Mouse (Mus musculus): ENCODE results near the gene Myo18a.

Gene Myo18a

DNA sequence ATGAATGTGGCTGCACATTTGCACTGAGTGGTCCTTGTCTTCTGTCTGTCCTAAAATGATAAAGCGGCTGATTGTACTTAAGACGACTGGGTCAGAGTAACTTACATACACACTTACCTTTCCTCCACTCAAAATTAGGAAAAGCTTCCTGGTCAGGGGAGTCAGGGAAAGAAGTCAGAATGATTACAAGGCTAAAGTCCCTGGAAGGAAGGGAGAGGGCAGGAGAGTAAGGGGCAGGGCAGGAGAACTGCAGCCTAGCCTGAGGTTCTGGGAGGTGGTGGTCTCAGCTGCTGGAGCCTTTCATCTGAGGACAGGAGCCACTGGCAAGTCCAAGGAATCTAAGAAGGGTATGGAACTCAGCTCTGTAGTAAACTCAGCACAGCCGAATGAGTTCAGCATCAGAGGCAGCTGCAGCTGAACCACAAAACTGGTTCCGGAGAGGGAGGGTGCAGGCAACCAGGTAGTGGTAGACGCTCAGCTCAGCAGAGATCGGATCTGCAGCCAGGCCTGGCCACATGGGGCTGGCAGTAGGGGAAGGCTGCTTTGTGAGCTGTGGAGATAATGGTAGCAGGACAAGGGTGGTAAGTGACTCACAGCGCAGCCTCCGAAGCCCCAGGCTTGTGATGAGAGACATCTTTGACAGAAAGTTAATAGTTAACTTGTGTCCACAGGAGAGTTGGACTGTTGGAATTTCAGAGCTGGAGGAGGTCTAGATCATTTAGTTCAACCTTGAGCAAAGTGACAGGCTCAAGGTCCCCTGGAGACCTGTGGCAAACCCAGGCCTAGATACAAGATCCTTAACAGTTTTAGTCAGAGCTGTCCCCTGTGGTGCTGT lies 9.1 kb downstream of the Myo18a start:
- DNase-seq = no peak

DNA sequence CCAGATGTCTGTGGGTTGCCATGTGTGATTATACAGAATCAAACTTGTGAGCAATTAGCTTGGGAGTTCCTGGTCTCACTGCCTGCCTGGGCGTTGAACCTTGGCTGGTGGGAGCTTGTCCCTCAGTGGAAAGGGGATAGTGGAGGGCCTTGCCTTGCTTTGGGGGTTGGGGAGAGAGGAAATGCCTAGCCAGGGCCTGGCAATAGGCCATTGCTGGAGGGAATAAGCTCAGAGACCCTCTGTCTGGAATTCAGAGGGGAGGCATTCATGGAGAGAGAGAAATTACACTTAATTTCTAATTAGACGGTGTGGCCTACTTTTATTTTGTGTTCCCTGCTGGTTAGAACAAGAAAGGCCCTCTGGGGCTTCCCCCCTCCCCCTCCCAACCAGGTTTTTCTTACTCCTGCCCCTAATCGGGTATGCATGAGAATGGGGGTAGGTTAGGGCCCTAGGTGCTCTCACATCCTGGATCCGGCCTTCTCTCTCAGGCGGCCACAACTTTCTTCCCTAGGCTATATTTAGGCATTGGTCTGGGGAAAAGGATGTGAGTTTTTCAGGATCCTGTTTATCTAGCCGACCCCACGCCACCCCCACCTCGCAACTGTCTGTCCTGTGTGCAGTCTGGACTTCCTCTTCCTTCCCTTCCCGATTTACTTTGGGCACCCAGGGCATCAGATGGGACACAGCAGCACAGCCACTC lies 12.8 kb downstream of the Myo18a start:
- DNase-seq = peak; percentile 55

DNA sequence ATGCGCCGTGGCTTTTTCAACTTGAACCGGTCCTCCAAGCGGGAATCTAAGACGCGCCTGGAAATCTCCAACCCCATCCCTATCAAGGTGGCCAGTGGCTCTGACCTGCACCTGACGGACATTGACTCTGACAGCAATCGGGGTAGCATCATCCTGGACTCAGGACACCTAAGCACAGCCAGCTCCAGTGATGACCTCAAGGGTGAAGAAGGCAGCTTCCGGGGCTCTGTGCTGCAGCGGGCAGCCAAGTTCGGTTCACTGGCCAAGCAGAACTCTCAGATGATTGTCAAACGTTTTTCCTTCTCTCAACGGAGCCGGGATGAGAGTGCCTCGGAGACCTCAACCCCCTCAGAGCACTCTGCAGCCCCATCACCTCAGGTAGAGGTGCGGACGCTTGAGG lies 14.4 kb downstream of the Myo18a start:
- DNase-seq = no peak

- no peak for DNase-seq
Observed at GRCm38 (mm10) chr11:77777937-77778336, 14.9 kb downstream of the Myo18a start.

DNA sequence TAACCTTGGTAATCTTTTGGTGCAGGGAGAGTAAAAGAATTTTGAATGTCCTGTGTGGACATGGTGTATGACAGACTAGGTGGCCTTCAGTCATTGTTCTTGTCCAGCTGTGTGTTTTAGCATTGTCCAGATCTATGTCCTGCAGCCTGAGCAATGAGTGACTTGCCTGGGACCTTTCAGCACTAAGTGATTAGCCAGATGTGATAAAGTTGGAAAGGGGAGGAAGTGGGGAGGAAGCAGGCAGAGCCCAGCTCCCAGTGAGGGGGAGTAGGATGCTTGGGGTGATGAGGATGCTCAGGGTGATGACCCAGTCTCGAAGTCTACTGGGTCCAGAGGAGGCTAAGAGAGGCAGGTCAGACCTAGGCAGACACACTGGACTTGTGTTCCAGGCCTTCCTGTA lies 16.2 kb downstream of the Myo18a start:
- DNase-seq = no peak

DNA sequence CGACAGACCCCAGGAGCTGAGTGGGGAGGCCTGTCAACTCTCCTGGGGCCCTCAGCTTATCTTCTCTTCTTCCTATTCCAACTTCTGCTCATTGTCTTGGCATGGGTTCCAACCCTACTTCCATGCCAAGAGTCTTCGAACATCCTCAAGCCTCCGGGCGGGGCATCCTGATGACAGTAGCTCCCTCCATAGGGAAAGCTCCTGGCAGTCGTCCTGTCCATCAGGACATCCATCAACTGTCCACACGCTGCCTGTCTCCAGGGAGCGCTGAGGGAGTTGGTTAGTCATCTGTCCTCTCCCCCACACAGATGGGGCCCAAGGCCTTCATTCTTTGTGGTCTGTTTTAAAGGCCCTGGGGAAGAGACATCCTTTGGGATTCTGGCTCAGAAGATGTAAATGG lies 18.0 kb downstream of the Myo18a start:
- peak; percentile 66 for DNase-seq

DNA sequence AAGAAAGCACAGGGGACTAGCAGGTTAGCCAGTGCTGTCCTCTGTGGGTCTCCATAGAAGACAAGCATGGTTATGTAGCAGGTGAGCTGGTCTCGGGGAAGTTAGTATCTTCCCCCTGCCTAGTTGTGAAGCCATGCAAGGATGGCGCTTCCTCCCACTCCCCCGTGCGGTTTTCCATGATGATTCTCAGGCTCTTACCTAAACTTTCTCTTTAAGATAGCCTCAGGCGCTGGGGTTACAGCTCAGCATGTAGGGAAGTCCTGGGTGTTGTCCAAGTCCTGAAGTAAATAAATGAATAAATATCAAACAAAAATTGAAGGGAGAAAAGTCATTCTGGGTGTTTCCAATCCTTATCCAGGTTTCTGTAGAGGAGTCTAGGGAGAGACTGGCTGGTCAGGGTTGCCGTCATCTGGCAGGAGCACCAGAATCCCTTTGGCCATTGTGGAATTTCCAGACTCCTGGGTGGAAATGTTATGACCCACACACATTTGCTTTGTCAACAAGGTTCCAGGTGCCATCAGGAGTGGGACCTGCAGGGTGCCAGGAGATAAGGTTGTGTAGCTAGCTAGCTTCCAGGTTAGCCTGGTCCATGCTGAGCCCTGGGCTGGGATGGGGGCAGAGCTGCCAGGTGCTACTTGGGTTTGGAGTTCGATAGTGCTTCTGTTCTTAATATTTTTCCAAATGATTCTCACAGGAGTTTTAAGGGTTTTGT lies 19.2 kb downstream of the Myo18a start:
- no peak for DNase-seq

DNA sequence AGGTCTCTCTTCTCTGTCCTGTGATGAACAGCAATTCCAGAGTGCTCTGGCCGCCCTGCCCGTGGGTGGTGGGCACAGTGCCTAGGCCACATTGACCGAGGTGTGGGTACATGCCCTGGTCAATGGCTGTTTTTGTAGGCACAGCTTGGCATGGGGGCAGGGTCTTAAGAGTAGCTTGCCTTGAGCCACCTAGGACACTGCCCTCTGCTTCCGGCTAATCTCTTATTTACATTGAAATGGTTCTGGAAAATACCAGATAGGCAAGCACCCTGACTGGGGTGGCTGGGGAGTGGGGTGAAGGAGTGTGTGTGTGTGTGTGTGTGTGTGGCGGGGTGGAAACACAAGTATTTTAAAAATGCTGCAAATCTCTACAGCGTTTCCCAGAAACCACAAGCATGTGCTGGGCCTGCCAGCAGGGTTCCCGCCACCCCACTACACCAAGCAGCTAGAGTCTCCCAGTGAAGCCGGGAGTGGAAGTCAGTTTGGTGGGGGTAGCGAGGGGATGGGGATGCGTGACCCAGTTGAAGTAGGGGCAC lies 20.2 kb downstream of the Myo18a start:
- peak; percentile 37 for DNase-seq

DNA sequence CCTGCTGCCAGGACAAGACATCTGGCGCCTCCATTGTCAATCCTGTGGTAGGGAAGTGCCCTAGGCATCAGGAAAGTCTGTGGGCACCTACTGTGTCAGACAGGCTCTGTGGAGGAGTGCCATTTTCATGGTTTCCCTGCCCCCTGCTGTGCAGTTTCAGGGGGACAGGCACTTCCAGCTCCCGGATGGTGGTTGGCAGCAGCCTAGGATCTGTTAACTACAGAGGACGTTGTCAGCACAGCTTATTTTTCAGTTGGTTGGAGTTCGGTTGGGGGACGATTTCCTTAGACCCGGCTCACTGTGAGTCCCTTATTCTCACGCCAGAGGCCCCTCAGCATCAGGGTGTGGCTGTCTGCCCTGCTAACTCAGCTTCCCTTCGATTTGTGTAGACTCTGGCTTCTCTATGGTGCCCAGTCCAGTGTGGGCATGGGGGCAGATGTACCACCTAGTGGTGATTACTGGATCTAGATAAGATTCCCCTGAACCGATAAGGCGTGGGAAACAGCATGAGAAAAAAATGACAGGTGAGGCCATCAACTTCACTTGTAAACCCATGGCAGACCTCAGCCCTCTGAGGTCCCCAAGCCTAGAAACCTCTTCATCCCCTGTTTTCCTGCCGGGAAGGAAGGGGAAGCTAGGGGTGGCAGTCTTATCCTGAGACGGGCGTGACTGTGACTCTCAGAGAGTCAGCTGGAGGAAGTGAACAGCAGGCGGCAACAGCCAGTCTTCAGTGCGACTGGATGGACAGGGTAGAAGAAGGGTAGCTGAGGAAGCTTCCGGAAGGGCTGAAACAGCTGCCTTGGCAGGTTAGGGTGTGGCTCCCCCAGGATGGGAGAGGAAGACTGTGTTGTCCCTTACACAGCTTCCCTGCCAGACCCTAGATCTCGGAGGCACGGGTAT lies 21.0 kb downstream of the Myo18a start:
- DNase-seq = peak; percentile 57

GRCm38 (mm10) chr11:77784894-77785293 lies 21.8 kb downstream of the Myo18a start:
- no peak for DNase-seq

DNA sequence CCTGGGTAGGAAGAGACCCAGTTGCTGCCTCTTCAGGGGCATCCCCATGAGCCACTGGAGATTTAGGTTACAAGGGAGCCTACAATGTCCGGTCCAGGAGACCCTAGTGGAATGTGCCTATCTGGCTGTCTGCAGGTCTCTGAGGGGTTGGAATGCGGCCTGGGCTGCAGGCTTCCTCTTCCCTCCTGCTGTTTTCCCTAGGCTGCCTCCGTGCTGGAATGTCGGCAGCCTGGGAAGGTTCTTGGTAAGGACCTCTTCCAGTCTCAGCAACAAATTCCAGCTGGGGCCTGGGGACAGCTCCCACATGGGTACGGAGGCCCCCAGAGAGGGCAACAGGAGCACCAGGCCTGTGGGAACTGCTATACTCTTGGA lies 22.3 kb downstream of the Myo18a start:
- DNase-seq = no peak

GRCm38 (mm10) chr11:77785768-77786561 lies 22.9 kb downstream of the Myo18a start:
- peak; percentile 52 for DNase-seq

DNA sequence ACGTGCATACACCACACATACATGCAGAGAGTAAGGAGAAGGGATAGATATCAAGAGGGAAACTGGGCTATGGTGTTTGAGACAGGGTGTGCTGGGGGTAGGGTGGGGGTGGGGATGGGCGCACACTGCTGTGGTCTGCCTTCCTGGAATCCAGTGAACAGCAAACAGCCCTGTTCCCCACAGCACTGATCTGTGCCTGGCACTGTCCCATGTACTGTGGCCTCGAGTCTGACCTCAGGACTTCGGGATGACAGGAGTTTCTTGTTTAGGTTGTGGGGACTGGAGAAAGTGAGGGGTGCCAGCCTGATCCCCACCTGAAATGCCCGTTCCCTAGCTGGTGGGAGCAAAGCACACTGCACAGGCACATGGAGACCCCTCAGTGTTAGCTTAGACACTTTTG lies 24.7 kb downstream of the Myo18a start, which contains the start of gene Gm10277:
Gene Gm10277 (minus strand): TSS at position 41 of the 400 bp plus-strand sequence.
- no peak for DNase-seq

DNA sequence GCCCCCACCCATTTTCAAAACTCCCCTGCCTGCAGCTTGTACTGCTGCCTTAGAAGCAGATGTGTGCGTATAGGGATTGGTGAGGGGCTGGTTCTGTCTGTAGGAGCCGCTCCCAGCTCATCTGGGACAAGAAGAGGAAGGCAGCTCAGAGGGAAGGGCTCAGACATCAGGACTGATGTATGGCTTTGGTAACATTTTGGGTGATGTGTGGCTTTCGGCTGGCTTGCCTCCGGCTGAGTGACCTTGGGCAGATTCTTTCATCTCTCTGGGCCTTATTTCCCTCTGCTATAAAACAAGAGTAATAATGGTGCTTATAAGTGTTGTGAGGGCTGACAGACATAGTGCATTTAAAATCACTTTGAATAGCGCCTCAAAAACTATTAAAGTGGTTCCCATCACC lies 26.5 kb downstream of the Myo18a start:
- DNase-seq = no peak

DNA sequence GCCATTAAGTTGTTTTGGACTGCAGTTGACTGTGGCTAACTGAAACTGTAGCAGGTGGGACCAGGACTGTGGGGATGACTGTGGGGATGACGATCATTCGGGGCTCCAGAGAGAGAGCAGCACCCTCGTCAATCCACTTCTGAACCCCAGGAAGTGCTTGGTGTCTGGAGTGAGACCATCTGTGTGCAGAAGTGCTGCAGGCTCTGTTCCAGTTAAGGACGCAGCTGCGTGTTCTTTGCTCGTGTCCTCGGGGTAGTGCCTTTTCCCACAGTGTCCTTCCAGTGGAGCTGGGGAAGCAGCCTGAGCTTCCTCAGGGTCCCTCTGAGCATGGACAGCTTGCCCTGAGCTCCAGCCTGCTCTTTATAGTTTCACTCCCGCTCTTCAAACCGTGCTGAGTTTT lies 27.2 kb downstream of the Myo18a start:
- DNase-seq = no peak

DNA sequence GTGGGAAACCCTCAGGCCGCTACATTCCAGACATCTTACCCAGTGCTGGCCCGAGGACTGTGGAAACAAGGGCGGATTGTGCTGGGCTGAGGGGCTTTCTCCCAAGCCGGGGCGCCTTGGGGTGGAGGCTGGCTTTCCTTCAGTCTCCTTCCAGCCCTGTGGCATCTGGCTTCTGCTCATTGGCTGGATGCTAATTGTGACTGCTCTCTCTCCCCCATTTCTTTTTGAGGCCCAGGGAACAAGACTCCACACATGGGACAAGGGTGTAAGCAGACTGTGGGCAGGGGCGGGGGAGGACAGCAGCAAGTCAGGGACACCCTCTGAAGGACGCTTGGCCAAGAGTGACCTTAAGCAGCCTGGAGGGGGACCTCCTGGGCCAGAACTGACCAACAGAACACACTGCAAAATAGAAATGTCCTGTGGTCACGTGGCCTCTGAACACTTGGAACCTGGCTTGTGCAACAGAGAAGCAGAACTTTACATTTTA lies 28.2 kb downstream of the Myo18a start:
- no peak for DNase-seq

DNA sequence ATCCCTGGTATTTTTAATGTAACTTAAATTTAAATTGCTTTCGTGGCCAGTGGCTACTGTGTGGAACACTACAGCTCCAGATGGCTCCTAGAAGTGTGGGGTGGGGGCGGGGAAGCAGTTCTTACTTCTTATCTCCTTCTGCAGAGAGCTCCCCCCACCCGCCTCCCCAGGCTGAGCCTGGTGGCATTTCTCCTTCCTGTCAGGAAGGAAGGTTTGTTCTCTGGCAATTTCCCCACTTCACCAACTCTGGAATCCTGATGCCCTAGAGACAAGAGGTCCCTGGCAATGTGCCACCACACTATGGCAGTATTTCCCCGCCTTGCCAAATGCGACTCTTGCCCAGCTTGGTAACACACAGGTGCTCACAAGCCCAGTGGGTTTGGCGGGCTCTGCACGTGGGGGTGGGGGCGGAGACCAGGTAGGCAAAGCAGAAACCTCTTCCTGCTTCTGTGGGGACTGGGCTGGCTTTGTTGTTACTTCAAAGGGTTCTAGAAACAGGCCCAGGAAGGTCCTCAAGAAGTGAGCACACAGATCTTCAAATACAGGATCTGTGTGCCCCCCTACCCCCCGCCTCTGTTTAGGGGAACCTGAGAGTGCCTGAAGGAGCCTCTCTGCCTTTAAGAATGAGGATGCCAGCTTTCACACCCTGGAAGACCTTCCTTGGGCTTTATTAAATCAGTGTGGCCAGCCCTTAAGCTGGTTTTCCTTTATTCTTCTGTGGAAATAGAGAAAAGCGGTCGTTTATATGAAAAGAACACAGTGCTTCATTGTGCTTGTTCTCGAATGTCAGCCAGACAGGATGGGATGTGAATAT lies 28.9 kb downstream of the Myo18a start:
- peak; percentile 87 for DNase-seq

- no peak for DNase-seq
Observed at GRCm38 (mm10) chr11:77792566-77792909, 29.5 kb downstream of the Myo18a start.

GRCm38 (mm10) chr11:77793238-77793930 lies 30.3 kb downstream of the Myo18a start:
- DNase-seq = peak; percentile 99

- no peak for DNase-seq
Observed at GRCm38 (mm10) chr11:77795216-77795615, 32.2 kb downstream of the Myo18a start.

All from lung, postnatal 14 days (tissue).